Mouse (Mus musculus) kidney, adult 2 months (tissue): ENCODE results near the gene Cpped1.

Experiments used
- CTCF ChIP-seq: fragments of 200-500 bp; conservative IDR thresholded peaks from 2 replicates; pipeline ENCODE4 v1.5.1; 2011; ENCODE audit warnings: low read depth, mild to moderate bottlenecking, control low read depth, low read length, moderate library complexity, mixed read lengths; ENCODE audit not compliant: insufficient read depth, insufficient read length
- POLR2A ChIP-seq: fragments of 200-500 bp; IDR thresholded peaks from one replicate; pipeline ENCODE4 v1.6.1; 2011; ENCODE audit warnings: low read depth, low read length, control low read depth

GRCm38 (mm10) chr16:11881795-11882194, 27.4 kb downstream of the Cpped1 start:
- no peak for TF ChIP-seq CTCF
- TF ChIP-seq POLR2A, result no peak
